ENCODE assay signal across 8 mouse cellular contexts in the genomic region with DNA sequence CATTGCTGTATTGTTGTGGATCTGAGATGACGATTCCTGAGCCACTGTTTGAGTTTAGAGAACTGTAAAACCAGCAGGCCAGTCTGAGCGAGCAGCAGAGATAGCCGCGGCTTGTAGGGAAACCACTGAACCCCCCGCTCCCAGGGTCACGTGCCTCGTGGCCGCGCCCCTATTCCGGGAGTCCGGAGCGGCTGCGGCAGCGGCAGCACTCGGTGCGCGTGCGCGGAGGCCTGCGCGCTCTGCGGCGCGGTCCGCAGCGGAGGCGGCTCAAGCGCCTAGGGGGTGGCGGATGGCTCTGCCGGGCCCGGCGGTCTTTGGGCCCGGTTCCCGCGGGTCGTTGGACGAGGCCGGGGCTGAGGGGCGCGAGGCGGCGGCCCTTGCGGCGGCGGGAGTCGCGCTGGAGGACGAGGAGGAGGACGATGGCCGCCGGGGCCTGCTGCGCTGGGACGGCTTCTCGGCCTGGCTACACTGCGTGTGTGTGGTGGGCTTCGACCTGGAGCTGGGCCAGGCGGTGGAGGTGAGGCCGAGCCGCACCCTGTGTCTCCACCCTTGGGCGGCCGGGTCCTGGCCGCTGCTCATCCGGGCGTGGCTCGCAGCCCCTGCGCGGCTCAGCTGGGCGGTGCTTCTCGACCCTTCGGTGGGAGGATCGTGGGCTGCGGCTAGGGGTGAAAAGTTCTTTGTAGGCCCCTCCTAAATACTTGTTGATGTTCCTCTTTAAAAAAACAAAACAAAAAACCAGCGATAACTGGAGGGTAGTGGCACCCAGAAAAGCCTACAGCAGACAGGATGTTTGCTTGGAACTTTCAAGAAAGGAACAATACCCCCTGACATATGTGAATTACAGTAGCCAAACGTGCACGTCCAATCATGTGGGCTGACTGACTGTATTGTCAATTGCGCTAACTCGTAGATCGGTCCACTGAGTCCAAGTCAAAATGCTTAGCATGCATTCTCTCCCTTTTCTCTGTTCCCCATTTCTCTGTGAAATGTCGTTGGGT. TPM values are rescaled to one million over a fixed set of nuclear protein-coding genes. Genes with fewer than 3 reads are reported as not detected.
A peak's percentile ranks its signal among the peaks of the same experiment; 100 is the strongest.
DNase-seq lines count a peak whose midpoint lies in the region; ATAC-seq and TF ChIP-seq lines count a peak whose summit lies in the region.

No protein-coding gene starts in this region.

- peak overlapping the region; percentile 91 for H3K4me3 ChIP-seq in hindbrain, postnatal 0 days (ENCODE audit: low read length)
- H3K4me3 ChIP-seq in left cerebral cortex, adult 2 months, result peak overlapping the region; percentile 89

- intact Hi-C loops in left cerebral cortex, adult 2 months (cut with DNase I), result loop anchor here (1.0 to 5.0 kb wide), 3 partner anchors 16 to 87 kb away; partner anchors contain the start of gene Slmap

- H3K27me3 ChIP-seq in hindbrain, postnatal 0 days (ENCODE audit: insufficient read depth, low read length), result no peaks in the 10 kb centered on the region

- ATAC-seq in hindbrain, postnatal 0 days, result peak; percentile 97
- peak; percentile 87 for ATAC-seq in megakaryocyte, adult 5-6 weeks (ENCODE audit: poor library complexity, severe bottlenecking)

- H3K9me3 ChIP-seq in hindbrain, postnatal 0 days (ENCODE audit: low read length), result no peaks in the 10 kb centered on the region

- H3K27ac ChIP-seq in hindbrain, postnatal 0 days, result peak overlapping the region; percentile 92
- H3K27ac ChIP-seq in left cerebral cortex, adult 2 months, result peak overlapping the region; percentile 100

- TF ChIP-seq CTCF in hindbrain, postnatal 0 days (IDR thresholded peaks at IDR 0.05; ENCODE audit: low read depth), result no peak
- TF ChIP-seq CTCF in left cerebral cortex, adult 2 months (IDR thresholded peaks at IDR 0.05), result no peak

- DNase-seq in T-cell, adult 2 months (ENCODE audit: low spot score), result peak; percentile 83
- peak; percentile 79 to 90 for DNase-seq in cerebellum, postnatal 36 days
- peak; percentile 88 for DNase-seq in gastrocnemius, adult 18-20 months (ENCODE audit: low spot score)
- DNase-seq in hindbrain, postnatal 0 days (ENCODE audit: low spot score), result peak; percentile 97
- peak; percentile 88 to 89 for DNase-seq in left cerebral cortex, adult 2 months (ENCODE audit: extremely low spot score in 1 of 2, low spot score in 2 of 2)
- DNase-seq in right cerebral cortex, adult 2 months (ENCODE audit: low spot score in 2 of 2), result peak; percentile 84 to 87
- peak; percentile 92 for DNase-seq in urinary bladder, postnatal 14 days (ENCODE audit: low spot score)

- no peaks in the 10 kb centered on the region for H3K36me3 ChIP-seq in hindbrain, postnatal 0 days (ENCODE audit: insufficient read depth, low read length)

- H3K4me1 ChIP-seq in hindbrain, postnatal 0 days (ENCODE audit: insufficient read depth, low read length), result no peaks in the 10 kb centered on the region

- peak overlapping the region; percentile 96 for H3K9ac ChIP-seq in hindbrain, postnatal 0 days (replicated peaks; ENCODE audit: low read length)

- peak overlapping the region; percentile 85 for H3K4me2 ChIP-seq in hindbrain, postnatal 0 days (ENCODE audit: low read depth, low read length)

- WGBS in hindbrain, postnatal 0 days, result 1% methylated on average over 79 of the region's 79 CpGs

RNA-seq across cellular contexts. Expression of gene Dennd6a, which starts 6.0 kb away (rescaled TPM):
- 1 to 10 TPM; 6.7 to 7.8 TPM for total RNA-seq in gastrocnemius, adult 18-20 months (2021)
- 23.8 and 33.8 TPM in 2 replicates for total RNA-seq in hindbrain, postnatal 0 days (2014; rRNA removed)
- 13.7 and 14.9 TPM in 2 replicates for polyA plus RNA-seq in hindbrain, postnatal 0 days (2015; fragmentation: Nextera tagmentation; extraction: Ambion mirVana)
- 10 to 100 TPM; 25.8 to 26.6 TPM for total RNA-seq in left cerebral cortex, adult 2 months (2021)
- 28.0 and 34.6 TPM in 2 replicates for total RNA-seq in megakaryocyte, adult 5-6 weeks (2015)
- 30.3 and 30.5 TPM in 2 replicates for total RNA-seq in megakaryocyte, adult 5-6 weeks (2017)

RNA-seq across cellular contexts. Expression of gene Slmap, which starts 44.9 kb away (rescaled TPM):
- total RNA-seq in gastrocnemius, adult 18-20 months (2021), result 10 to 100 TPM; 73.5 to 95.6 TPM
- total RNA-seq in hindbrain, postnatal 0 days (2014; rRNA removed), result 16.1 and 17.1 TPM in 2 replicates
- polyA plus RNA-seq in hindbrain, postnatal 0 days (2015; fragmentation: Nextera tagmentation; extraction: Ambion mirVana), result 11.3 and 11.7 TPM in 2 replicates
- 100 to 1,000 TPM; 113 to 116 TPM for total RNA-seq in left cerebral cortex, adult 2 months (2021)
- total RNA-seq in megakaryocyte, adult 5-6 weeks (2015), result 66.9 and 76.8 TPM in 2 replicates
- 68.6 and 71.2 TPM in 2 replicates for total RNA-seq in megakaryocyte, adult 5-6 weeks (2017)

RNA-seq across cellular contexts. Expression of gene Arf4, which starts 58.2 kb away (rescaled TPM):
- total RNA-seq in gastrocnemius, adult 18-20 months (2021), result 10 to 100 TPM; 26.2 to 37.1 TPM
- total RNA-seq in hindbrain, postnatal 0 days (2014; rRNA removed), result 111 and 119 TPM in 2 replicates
- 385 and 395 TPM in 2 replicates for polyA plus RNA-seq in hindbrain, postnatal 0 days (2015; fragmentation: Nextera tagmentation; extraction: Ambion mirVana)
- 100 to 1,000 TPM; 108 to 114 TPM for total RNA-seq in left cerebral cortex, adult 2 months (2021)
- 304 and 335 TPM in 2 replicates for total RNA-seq in megakaryocyte, adult 5-6 weeks (2015)
- 83.1 and 91.3 TPM in 2 replicates for total RNA-seq in megakaryocyte, adult 5-6 weeks (2017)

Comparison
In these comparisons a context has a peak if more than half of its experiments do, and no peak if none do; other contexts are left out.
1. Peak in every context shown above with its lines: DNase-seq, ATAC-seq, H3K4me3 ChIP-seq and H3K27ac ChIP-seq.